Mouse (Mus musculus) heart, embryonic 14.5 days (tissue): ENCODE results near the gene Ccl19. TPM values are rescaled to one million over a fixed set of nuclear protein-coding genes. Genes with fewer than 3 reads are reported as not detected.
"Not testable (repeated sequence)": the region's sequence is repeated elsewhere in the genome, so short reads cannot be mapped to it uniquely, and the experiment has no call there.

ENCODE experiments used
- ATAC-seq: fragments of 200-750 bp; cut with Nextera tagmentation; 2 replicates; pipeline ENCODE4 v1.8.0; 2017; ENCODE audit warnings: low read depth, moderate TSS enrichment; ENCODE audit not compliant: insufficient number of reproducible peaks, insufficient read depth, low FRiP score
- H3K27ac ChIP-seq, 2 experiments: fragments of 200-500 bp in 1 of 2; fragments of 300-500 bp in 1 of 2; sonication (generic) in 1 of 2; replicated peaks in 1 of 2; 2 replicates each; pipeline ENCODE4 v1.5.1; 2012 to 2014; ENCODE audit warnings: low read depth in 2 of 2, low read length in 2 of 2, control low read depth in 1 of 2, mild to moderate bottlenecking in 1 of 2, mixed read lengths in 1 of 2; ENCODE audit not compliant: control insufficient read depth in 1 of 2, insufficient read depth in 1 of 2
- H3K27me3 ChIP-seq: fragments of 300-500 bp; sonication (generic); 2 replicates; pipeline ENCODE4 v1.6.1; 2014; ENCODE audit warnings: mild to moderate bottlenecking, low read length, control low read depth; ENCODE audit not compliant: control insufficient read depth, insufficient read depth
- H3K36me3 ChIP-seq: fragments of 300-500 bp; sonication (generic); 2 replicates; pipeline ENCODE4 v1.6.1; 2014; ENCODE audit warnings: mild to moderate bottlenecking, control low read depth, low read length, mixed read lengths; ENCODE audit not compliant: control insufficient read depth, insufficient read depth
- H3K4me1 ChIP-seq, 2 experiments: fragments of 200-500 bp in 1 of 2; fragments of 300-500 bp in 1 of 2; sonication (generic) in 1 of 2; 2 replicates each; pipeline ENCODE4 v1.6.1; 2012 to 2014; ENCODE audit warnings: low read length in 2 of 2, control low read depth in 1 of 2, mixed read lengths in 1 of 2; ENCODE audit not compliant: control insufficient read depth in 2 of 2, insufficient read depth in 2 of 2
- H3K4me2 ChIP-seq: fragments of 300-500 bp; sonication (generic); 2 replicates; pipeline ENCODE4 v1.6.1; 2014; ENCODE audit warnings: mild to moderate bottlenecking, low read length
- H3K4me3 ChIP-seq, 2 experiments: fragments of 200-500 bp in 1 of 2; fragments of 300-500 bp in 1 of 2; sonication (generic) in 1 of 2; 2 replicates each; pipeline ENCODE4 v1.5.1; 2012 to 2014; ENCODE audit warnings: low read length in 2 of 2, mild to moderate bottlenecking in 2 of 2, control low read depth in 1 of 2, low read depth in 1 of 2, moderate library complexity in 1 of 2; ENCODE audit not compliant: control insufficient read depth in 1 of 2, insufficient read depth in 1 of 2
- H3K9ac ChIP-seq: fragments of 300-500 bp; sonication (generic); 2 replicates; pipeline ENCODE4 v1.6.1; 2014; ENCODE audit warnings: mild to moderate bottlenecking, low read length
- H3K9me3 ChIP-seq: fragments of 300-500 bp; sonication (generic); 2 replicates; pipeline ENCODE4 v1.6.1; 2016; ENCODE audit warnings: low read length, control low read depth; ENCODE audit not compliant: control insufficient read depth
- WGBS: fragments of 180-500 bp; shearing (Covaris S2); extraction: QIAGEN DNeasy Blood & Tissue Kit; methylation state at CpG from one replicate; pipeline ENCODE4 v1.1.7; 2014; 5-methylcytosine and 5-hydroxymethylcytosine counted together
- polyA plus RNA-seq: library from polyadenylated mRNA; unstranded; fragments of >200 nt; fragmentation: Nextera tagmentation; extraction: Ambion mirVana; gene quantifications from 2 replicates; pipeline ENCODE4 v1.2.1, GENCODE M21; 2014

Gene Ccl19
- polyA plus RNA-seq = not detected in 2 replicates

GRCm38 (mm10) chr4:42756477-42756876 lies at the start of gene Ccl19:
TSS of gene Ccl19 (minus strand) at chr4:42756577.
- WGBS = no CpG with 5 or more reads among the region's 6 CpGs
- not testable (repeated sequence) for H3K27ac ChIP-seq, ATAC-seq, H3K36me3 ChIP-seq, H3K27me3 ChIP-seq, H3K4me2 ChIP-seq, H3K4me1 ChIP-seq, H3K9ac ChIP-seq, H3K9me3 ChIP-seq, H3K4me3 ChIP-seq

- no CpG with 5 or more reads among the region's 5 CpGs for WGBS
- not testable (repeated sequence) for H3K9me3 ChIP-seq, H3K27me3 ChIP-seq
Observed at GRCm38 (mm10) chr4:42773893-42774292, 17.5 kb upstream of the Ccl19 start, which contains the start of gene Ccl21a. TSS of gene Ccl21a (minus strand) at chr4:42773993.

GRCm38 (mm10) chr4:42735245-42735644 lies 21.1 kb downstream of the Ccl19 start, which contains the start of gene 4930578G10Rik:
TSS of gene 4930578G10Rik (plus strand) at chr4:42735545.
- not testable (repeated sequence) for H3K4me3 ChIP-seq, H3K9me3 ChIP-seq, ATAC-seq, H3K36me3 ChIP-seq, H3K9ac ChIP-seq, H3K4me2 ChIP-seq, H3K27ac ChIP-seq, H3K27me3 ChIP-seq, H3K4me1 ChIP-seq
- WGBS = no CpG with 5 or more reads among the region's 13 CpGs

More at GRCm38 (mm10) chr4:42773893-42774292, 17.5 kb upstream of the Ccl19 start, which contains the start of gene Ccl21a:
- ATAC-seq, H3K4me3 ChIP-seq, H3K9ac ChIP-seq, H3K36me3 ChIP-seq, H3K27ac ChIP-seq, H3K4me2 ChIP-seq, H3K4me1 ChIP-seq: not testable (repeated sequence)

Other genes with a start within 250 kb of the Ccl19 start
- not detected in 2 replicates for gene Fam205a2, start 228.4 kb downstream of the Ccl19 start, polyA plus RNA-seq
- gene Gm10591, start 144.4 kb downstream of the Ccl19 start, polyA plus RNA-seq = 1.5 TPM in 1 of 2 replicates, not detected in the other
- gene Gm2564, start 126.9 kb downstream of the Ccl19 start, polyA plus RNA-seq = not detected in 2 replicates
- gene Ccl27b, start 101.3 kb downstream of the Ccl19 start, polyA plus RNA-seq = not detected in 2 replicates
- not detected in 2 replicates for gene Il11ra2, start 94.7 kb downstream of the Ccl19 start, polyA plus RNA-seq
- 0.38 TPM in 1 of 2 replicates, not detected in the other for gene 4930578G10Rik, start 21.0 kb downstream of the Ccl19 start, polyA plus RNA-seq
- 28.2 and 39.6 TPM in 2 replicates for gene Ccl21a, start 17.4 kb upstream of the Ccl19 start, polyA plus RNA-seq
- 0.07 TPM in 1 of 2 replicates, not detected in the other for gene Fam205a1, start 97.3 kb upstream of the Ccl19 start, polyA plus RNA-seq
- gene Gm12394, start 100.2 kb upstream of the Ccl19 start, polyA plus RNA-seq = not detected in 2 replicates
- gene Fam205c, start 117.7 kb upstream of the Ccl19 start, polyA plus RNA-seq = 0.19 and 0.31 TPM in 2 replicates
- 5.6 and 5.8 TPM in 2 replicates for gene Phf24, start 160.1 kb upstream of the Ccl19 start, polyA plus RNA-seq
- 17.9 and 18.3 TPM in 2 replicates for gene Dnajb5, start 193.2 kb upstream of the Ccl19 start, polyA plus RNA-seq
- gene 1700022I11Rik, start 213.0 kb upstream of the Ccl19 start, polyA plus RNA-seq = 0.57 and 0.70 TPM in 2 replicates
- 469 and 477 TPM in 2 replicates for gene Vcp, start 243.9 kb upstream of the Ccl19 start, polyA plus RNA-seq